Mouse (Mus musculus) ES-E14 (cell line): Measurements from ENCODE around the gene Tspan2. TPM values are rescaled to one million over a fixed set of nuclear protein-coding genes. Genes with fewer than 3 reads are reported as not detected.

ENCODE experiments used
- DNase-seq: peaks from one replicate; pipeline ENCODE4 v3.0.0-alpha.2; 2013; ENCODE audit warnings: low read depth, low spot score
- H3K27ac ChIP-seq: 2 replicates; pipeline ENCODE4 v1.5.1; 2012; ENCODE audit warnings: low read depth, mild to moderate bottlenecking, low read length, moderate library complexity, mixed read lengths; ENCODE audit not compliant: poor library complexity, insufficient read depth, severe bottlenecking
- H3K36me3 ChIP-seq: 2 replicates; pipeline ENCODE4 v1.6.1; 2012; ENCODE audit warnings: mild to moderate bottlenecking, low read length, moderate library complexity, mixed read lengths; ENCODE audit not compliant: control insufficient read depth, poor library complexity, insufficient read depth, severe bottlenecking
- H3K4me1 ChIP-seq, 2 experiments: fragments of 150-350 bp in 1 of 2; sonication (generic) in 1 of 2; 2 replicates each; pipeline ENCODE4 v1.6.1; 2012; ENCODE audit warnings: low read length in 2 of 2, mild to moderate bottlenecking in 1 of 2, mixed read lengths in 1 of 2; ENCODE audit not compliant: control insufficient read depth in 2 of 2, insufficient read depth in 2 of 2, poor library complexity in 1 of 2
- H3K4me3 ChIP-seq, 2 experiments: fragments of 150-350 bp in 1 of 2; sonication (generic) in 1 of 2; 2 replicates each; pipeline ENCODE4 v1.5.1; 2012; ENCODE audit warnings: low read length in 2 of 2, low read depth in 1 of 2, mild to moderate bottlenecking in 1 of 2, mixed read lengths in 1 of 2; ENCODE audit not compliant: insufficient read depth in 1 of 2, poor library complexity in 1 of 2, severe bottlenecking in 1 of 2
- H3K9ac ChIP-seq: 2 replicates; pipeline ENCODE4 v1.6.1; 2012; ENCODE audit warnings: low read depth, mild to moderate bottlenecking, low read length, mixed read lengths; ENCODE audit not compliant: poor library complexity, insufficient read depth, severe bottlenecking
- H3K9me3 ChIP-seq: fragments of 150-350 bp; sonication (generic); 2 replicates; pipeline ENCODE4 v1.6.1; 2012; ENCODE audit warnings: low read depth, mild to moderate bottlenecking, low read length; ENCODE audit not compliant: control insufficient read depth, insufficient read depth
- CHD2 ChIP-seq: IDR thresholded peaks from 2 replicates; pipeline ENCODE4 v1.6.1; 2014; ENCODE audit warnings: mild to moderate bottlenecking, low read depth, low read length, inconsistent platforms
- HCFC1 ChIP-seq: IDR thresholded peaks from 2 replicates; pipeline ENCODE4 v1.6.1; 2012; ENCODE audit warnings: low read length, inconsistent platforms, borderline replicate concordance; ENCODE audit not compliant: insufficient read depth
- MAFK ChIP-seq: IDR thresholded peaks from 2 replicates; pipeline ENCODE4 v1.6.1; 2014; ENCODE audit warnings: mild to moderate bottlenecking, low read depth, low read length, inconsistent platforms; ENCODE audit not compliant: insufficient read depth
- ZC3H11A ChIP-seq: IDR thresholded peaks from 2 replicates; pipeline ENCODE4 v1.6.1; 2012; ENCODE audit warnings: low read depth, mild to moderate bottlenecking, inconsistent platforms, low read length, borderline replicate concordance
- ZNF384 ChIP-seq: IDR thresholded peaks from 2 replicates; pipeline ENCODE4 v1.6.1; 2012; ENCODE audit warnings: low read depth, low read length, inconsistent platforms
- in situ Hi-C, 2 experiments: fragments of 600-800 bp; cut with MboI; formaldehyde crosslinking; loops; one replicate each; pipeline ENCODE4 v1.15.1; 2025; ENCODE audit warnings: low sequenced_read_pairs in 2 of 2, inconsistent platforms in 1 of 2; ENCODE audit not compliant: unreplicated experiment in 2 of 2
- total RNA-seq: library from RNA; depleted of rRNA; stranded (reverse); fragments of 300-350 nt; gene quantifications from 2 replicates; pipeline ENCODE4 v1.2.3, GENCODE M21; 2012

Gene Tspan2
- total RNA-seq, 1 experiment, result 23.2 TPM

DNA sequence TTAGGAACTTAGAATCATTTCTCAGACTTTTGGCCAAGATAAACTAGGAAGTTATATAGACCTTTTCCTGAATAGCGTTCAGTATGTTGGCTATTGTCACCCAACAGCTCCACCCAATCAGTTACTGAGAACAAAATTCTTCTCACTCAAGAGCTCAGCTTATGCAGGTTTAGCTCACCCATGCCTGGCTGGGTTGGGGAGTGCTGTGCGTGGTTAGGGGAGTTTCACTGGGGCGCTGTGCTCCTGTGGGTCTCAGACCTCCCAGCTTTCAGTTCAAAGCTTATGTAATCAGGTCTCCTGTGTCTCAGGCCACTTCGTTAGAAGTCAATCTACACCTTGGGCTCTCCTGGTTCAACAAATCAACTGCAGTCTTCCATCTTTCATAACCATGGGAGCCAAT, 11.2 kb upstream of the Tspan2 start:
- in situ Hi-C loops, result no loop called here
- peaks cover 3 to 7% of the 10 kb centered on the region in 2 experiments; a peak in 2 of 4 replicates for H3K4me1 ChIP-seq
- no peak for DNase-seq
- no peak overlapping the region for H3K9ac ChIP-seq
- TF ChIP-seq MAFK (no peak), HCFC1 (no peak), CHD2 (no peak), ZC3H11A (no peak), ZNF384 (no peak)
- no peaks in the 10 kb centered on the region; the same call in 1 of the 2 replicates for H3K36me3 ChIP-seq
- peaks cover 2% of the 10 kb centered on the region; the same call in 1 of the 2 replicates for H3K9me3 ChIP-seq
- no peak overlapping the region for H3K27ac ChIP-seq
- no peak overlapping the region for H3K4me3 ChIP-seq

DNA sequence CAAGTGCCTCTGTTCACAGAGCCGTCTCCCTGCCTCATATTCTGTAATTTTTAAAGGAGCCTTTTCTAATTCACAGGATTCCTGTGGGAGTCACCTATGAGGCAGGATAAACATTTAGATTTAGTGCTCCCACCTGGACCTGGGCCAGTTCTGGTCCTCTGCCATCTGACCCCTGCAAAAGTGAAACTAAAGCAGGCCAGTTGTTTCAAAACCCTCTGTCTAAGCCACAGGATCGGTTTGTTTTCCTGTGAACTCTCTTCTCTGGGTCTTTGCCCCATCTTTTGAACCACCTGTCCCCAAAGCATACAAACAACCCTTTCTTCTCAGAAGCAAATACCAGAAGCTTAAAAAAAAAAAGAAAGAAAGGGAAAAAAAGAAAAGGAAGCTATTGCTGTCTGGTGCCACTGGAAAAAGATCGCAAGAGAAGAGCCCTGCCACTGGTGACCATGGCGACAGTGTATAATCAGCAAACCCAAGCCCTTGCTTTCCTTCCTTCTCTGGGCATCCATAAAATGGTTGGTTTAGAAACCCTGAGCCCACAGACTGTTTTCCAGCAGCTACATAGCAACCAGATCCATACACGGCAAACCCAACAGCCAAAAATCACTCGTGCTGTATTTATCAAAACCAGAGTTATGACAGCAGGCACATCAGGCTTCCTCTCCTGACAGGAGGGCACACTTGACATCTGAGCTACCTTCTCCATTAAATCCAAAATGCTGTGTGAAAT, 10.3 kb upstream of the Tspan2 start:
- no peaks in the 10 kb centered on the region for H3K9me3 ChIP-seq
- TF ChIP-seq ZNF384, result no peak
- no peak for TF ChIP-seq HCFC1
- no peak for TF ChIP-seq MAFK
- no peak for TF ChIP-seq ZC3H11A
- TF ChIP-seq CHD2, result no peak
- no peak for DNase-seq
- H3K4me3 ChIP-seq, result no peak overlapping the region
- H3K4me1 ChIP-seq, result peaks cover 0 to 5% of the 10 kb centered on the region in 2 experiments; a peak in 1 of 4 replicates
- no peak overlapping the region for H3K9ac ChIP-seq
- no peak overlapping the region for H3K27ac ChIP-seq
- H3K36me3 ChIP-seq, result no peaks in the 10 kb centered on the region; the same call in 1 of the 2 replicates
- in situ Hi-C loops, result no loop called here

DNA sequence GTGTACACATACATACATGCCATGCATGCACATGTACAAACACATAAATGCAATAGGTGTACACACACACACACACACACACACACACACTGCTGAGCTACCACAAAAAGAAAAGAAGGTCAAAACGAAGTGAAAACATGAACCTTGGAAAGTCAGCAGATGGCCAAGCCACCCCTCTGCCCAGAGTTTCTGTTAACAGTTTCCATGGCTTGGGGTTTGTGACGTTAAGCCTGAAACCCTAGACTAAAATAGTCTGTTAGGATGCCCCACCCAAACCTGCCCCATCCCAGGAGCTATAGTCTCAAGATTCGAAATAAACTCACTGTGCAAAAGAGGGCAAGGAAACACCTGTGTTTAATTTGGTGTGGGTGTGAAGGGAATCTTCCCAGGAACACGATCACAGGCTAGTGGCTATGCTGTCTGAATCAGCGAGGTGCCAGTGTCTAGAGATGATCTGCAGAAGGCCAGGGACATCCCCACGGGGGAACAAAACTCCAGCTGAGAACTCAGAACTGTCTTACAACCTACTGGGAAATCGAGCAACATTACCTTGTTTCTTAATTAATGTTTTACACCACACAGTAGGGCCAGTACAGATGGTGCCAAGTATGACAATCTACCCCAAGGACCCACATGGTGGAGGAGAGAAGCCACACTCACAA, 9.4 kb upstream of the Tspan2 start:
- Histone ChIP-seq H3K9ac (no peak overlapping the region), H3K9me3 (no peaks in the 10 kb centered on the region), H3K36me3 (no peaks in the 10 kb centered on the region; the same call in 1 of the 2 replicates), H3K4me1 (0 out of 4 replicates have a peak, but pooled peaks cover 0 to 5% of the 10 kb centered on the region in 2 experiments), H3K4me3 (no peak overlapping the region), H3K27ac (no peak overlapping the region)
- TF ChIP-seq ZNF384, result no peak
- no peak for TF ChIP-seq HCFC1
- TF ChIP-seq CHD2, result no peak
- TF ChIP-seq MAFK, result no peak
- TF ChIP-seq ZC3H11A, result no peak
- DNase-seq, result no peak
- in situ Hi-C loops, result no loop called here

GRCm38 (mm10) chr3:102729416-102729815, 4.9 kb upstream of the Tspan2 start:
- no peak for DNase-seq
- Histone ChIP-seq H3K9me3 (no peaks in the 10 kb centered on the region), H3K4me3 (no peak overlapping the region), H3K9ac (no peak overlapping the region), H3K4me1 (0 out of 4 replicates have a peak, but pooled peaks cover 0 to 5% of the 10 kb centered on the region in 2 experiments), H3K27ac (no peak overlapping the region), H3K36me3 (no peaks in the 10 kb centered on the region; the same call in 1 of the 2 replicates)
- in situ Hi-C loops, result no loop called here
- TF ChIP-seq CHD2, result no peak
- no peak for TF ChIP-seq MAFK
- TF ChIP-seq ZC3H11A, result no peak
- no peak for TF ChIP-seq HCFC1
- no peak for TF ChIP-seq ZNF384
